Mouse (Mus musculus): ENCODE data around the gene Arf1. TPM values are rescaled to one million over a fixed set of nuclear protein-coding genes. Genes with fewer than 3 reads are reported as not detected.

Gene Arf1
- total and polyA plus RNA-seq, 3 experiments: 541 to 617 TPM; not detected in 1

DNA sequence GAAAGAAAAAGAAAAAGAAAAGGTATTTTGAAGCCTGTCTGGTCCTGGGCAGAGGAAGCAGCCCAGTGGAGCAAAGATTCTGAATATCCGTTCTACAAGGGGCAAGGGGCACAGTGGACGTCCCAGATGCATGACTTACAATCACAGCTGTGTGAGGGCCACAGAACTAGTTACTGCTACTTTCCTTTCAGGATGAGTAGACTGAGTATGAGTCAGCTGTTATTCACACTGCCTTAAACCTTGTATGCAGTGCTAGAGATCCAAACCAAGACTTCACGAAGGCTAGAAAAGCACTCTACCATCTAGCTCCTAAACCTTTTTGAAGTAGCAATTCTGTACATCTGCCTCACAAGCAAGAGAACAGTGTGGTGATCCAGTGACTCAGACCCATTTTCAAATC, 1.8 kb downstream of the Arf1 start:
- Histone ChIP-seq H3K9ac (ENCODE audit: control insufficient read depth, low read depth, low read length, poor library complexity, severe bottlenecking) (peak overlapping the region; percentile 93), H3K27me3 (ENCODE audit: control insufficient read depth in 1 of 2, insufficient read depth in 2 of 2, low read length in 2 of 2) (no peaks in the 10 kb centered on the region), H3K4me3 (ENCODE audit: control insufficient read depth in 1 of 2, insufficient read depth in 1 of 2, low read depth in 2 of 2, low read length in 2 of 2) (peak overlapping the region; percentile 88 to 95), H3K9me3 (replicated peaks; ENCODE audit: insufficient read depth, low read length) (no peaks in the 10 kb centered on the region), H3K27ac (ENCODE audit: control insufficient read depth, low read depth, low read length) (0 out of 2 replicates have a peak overlapping the region, but pooled peaks have one; percentile 6), H3K36me3 (ENCODE audit: control insufficient read depth in 1 of 2, insufficient read depth in 2 of 2, low read length in 2 of 2) (peaks cover 11 to 68% of the 10 kb centered on the region in 2 experiments; a peak in 3 of 4 replicates), H3K79me2 (ENCODE audit: control insufficient read depth, insufficient read depth, low read length, poor library complexity) (peaks cover 70% of the 10 kb centered on the region), H3K4me1 (ENCODE audit: control insufficient read depth in 1 of 2, insufficient read depth in 2 of 2, low read length in 2 of 2) (peaks cover 34 to 52% of the 10 kb centered on the region in 2 experiments)
- TF ChIP-seq MXI1 (IDR thresholded peaks at IDR 0.05; ENCODE audit: low read depth, low read length) (peak; percentile 43; the same call in 1 of the 2 replicates), NELFE (IDR thresholded peaks at IDR 0.05; ENCODE audit: low read depth, low read length) (no peak), SIN3A (IDR thresholded peaks at IDR 0.05; ENCODE audit: low read length) (0 out of 2 replicates have a peak, but pooled peaks have one; percentile 37)
- DNase-seq (ENCODE audit: low read depth, low spot score): peak; percentile 49

DNA sequence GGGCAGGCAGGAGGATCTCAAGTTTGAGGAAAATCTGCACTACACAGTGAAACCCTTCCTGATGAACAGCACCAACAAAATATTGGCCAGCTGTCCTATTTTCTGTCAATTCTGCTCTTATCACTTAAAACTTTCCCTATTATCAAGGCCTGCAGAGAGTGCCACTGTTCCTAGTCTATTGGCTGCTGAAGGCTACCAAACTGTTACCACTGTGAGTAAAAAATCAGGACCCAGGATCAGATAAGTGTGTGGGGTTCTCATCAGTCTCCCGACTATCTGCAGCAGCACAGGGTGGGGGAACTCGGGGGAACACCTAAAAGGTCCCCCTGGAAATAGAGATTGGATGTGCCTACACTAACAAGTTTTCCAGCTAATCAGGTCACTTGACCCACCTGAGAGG, 2.9 kb downstream of the Arf1 start:
- Histone ChIP-seq H3K9me3 (replicated peaks; ENCODE audit: insufficient read depth, low read length) (no peaks in the 10 kb centered on the region), H3K4me3 (ENCODE audit: control insufficient read depth in 1 of 2, insufficient read depth in 1 of 2, low read depth in 2 of 2, low read length in 2 of 2) (no peak overlapping the region; a peak in 1 of 4 replicates), H3K36me3 (ENCODE audit: control insufficient read depth in 1 of 2, insufficient read depth in 2 of 2, low read length in 2 of 2) (peaks cover 11 to 73% of the 10 kb centered on the region in 2 experiments; a peak in 3 of 4 replicates), H3K4me1 (ENCODE audit: control insufficient read depth in 1 of 2, insufficient read depth in 2 of 2, low read length in 2 of 2) (peaks cover 34 to 53% of the 10 kb centered on the region in 2 experiments), H3K9ac (ENCODE audit: control insufficient read depth, low read depth, low read length, poor library complexity, severe bottlenecking) (no peak overlapping the region), H3K79me2 (ENCODE audit: control insufficient read depth, insufficient read depth, low read length, poor library complexity) (peaks cover 81% of the 10 kb centered on the region), H3K27me3 (ENCODE audit: control insufficient read depth in 1 of 2, insufficient read depth in 2 of 2, low read length in 2 of 2) (no peaks in the 10 kb centered on the region), H3K27ac (ENCODE audit: control insufficient read depth, low read depth, low read length) (peak overlapping the region; percentile 11; the same call in 1 of the 2 replicates)
- no peak for TF ChIP-seq NRF1 (IDR thresholded peaks at IDR 0.05; ENCODE audit: insufficient read depth, low read depth, low read length, poor library complexity, severe bottlenecking)
- peak; percentile 63; the same call in 1 of the 2 replicates for TF ChIP-seq MAZ (IDR thresholded peaks at IDR 0.05; ENCODE audit: low read depth, low read length)
- peak; percentile 47 for TF ChIP-seq ETS1 (IDR thresholded peaks at IDR 0.05; ENCODE audit: low read depth, low read length)
- TF ChIP-seq USF2 (IDR thresholded peaks at IDR 0.05; ENCODE audit: borderline replicate concordance in 1 of 2, insufficient read depth in 1 of 2, low read depth in 1 of 2, low read length in 2 of 2): no peak
- peak; percentile 97 for TF ChIP-seq RCOR1 (IDR thresholded peaks at IDR 0.05; ENCODE audit: low read depth, low read length)
- no peak for TF ChIP-seq GABPA (IDR thresholded peaks at IDR 0.05; ENCODE audit: low read depth, low read length)
- no peak for TF ChIP-seq ZC3H11A (IDR thresholded peaks at IDR 0.05; ENCODE audit: low read depth, low read length)
- TF ChIP-seq TCF12 (IDR thresholded peaks at IDR 0.05; ENCODE audit: low read depth, low read length): peak; percentile 71
- peak; percentile 35; the same call in 1 of the 2 replicates for TF ChIP-seq SIN3A (IDR thresholded peaks at IDR 0.05; ENCODE audit: low read length)
- TF ChIP-seq GATA1 (IDR thresholded peaks at IDR 0.05; ENCODE audit: low read depth, low read length): peak; percentile 85
- peak in 1 of 2 experiments; percentile 53; a peak in 2 of 4 replicates for TF ChIP-seq EP300 (IDR thresholded peaks at IDR 0.05; ENCODE audit: low read depth in 1 of 2, low read length in 2 of 2)
- no peak for TF ChIP-seq POLR2AphosphoS5 (IDR thresholded peaks at IDR 0.05; ENCODE audit: borderline replicate concordance, low read depth, low read length)
- peak; percentile 32 for TF ChIP-seq TAL1 (IDR thresholded peaks at IDR 0.05; ENCODE audit: low read length)
- TF ChIP-seq BHLHE40 (IDR thresholded peaks at IDR 0.05; ENCODE audit: borderline replicate concordance, low read depth, low read length): no peak
- peak; percentile 42 for DNase-seq (ENCODE audit: low read depth, low spot score)

Data from MEL (cell line).